Mouse (Mus musculus) CD4-positive, CD25-positive, alpha-beta regulatory T cell, adult 4 months (primary cell): ENCODE measurements around the gene 1700001J03Rik. TPM values are rescaled to one million over a fixed set of nuclear protein-coding genes. Genes with fewer than 3 reads are reported as not detected.
"Not testable (repeated sequence)": the region's sequence is repeated elsewhere in the genome, so short reads cannot be mapped to it uniquely, and the experiment has no call there.

Experiments used
- ATAC-seq: one replicate; pipeline ENCODE4 v1.8.0; 2017
- polyA plus RNA-seq, 2 experiments: library from polyadenylated mRNA; unstranded; fragments of 100-300 nt; shearing (Covaris generic); gene quantifications; one replicate each; pipeline ENCODE4 v1.2.1; 2017

The 1700001J03Rik gene
- polyA plus RNA-seq, 2 experiments from 2014 or later, result 0.42 to 1.2 TPM

DNA sequence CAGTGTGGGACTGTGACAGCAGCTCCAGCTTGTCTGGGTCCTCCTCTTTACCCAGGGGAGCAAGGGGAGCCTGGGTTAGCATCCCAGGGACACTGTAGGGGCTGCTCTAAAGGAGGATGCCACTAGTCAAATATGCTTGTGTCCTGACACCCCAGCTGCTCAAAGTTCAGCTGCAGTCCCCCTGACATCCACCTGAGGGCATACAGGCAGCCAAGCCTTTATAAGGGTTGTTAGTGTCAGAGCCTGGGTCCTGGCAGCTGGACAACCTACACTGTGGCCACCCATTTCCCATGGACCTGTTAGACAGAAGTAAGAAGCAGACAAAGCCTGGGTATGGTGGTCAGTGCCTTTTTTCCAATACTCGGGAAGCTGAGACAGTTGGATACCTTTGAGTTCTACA is 3.0 kb upstream of the 1700001J03Rik start:
- ATAC-seq, result no peak

DNA sequence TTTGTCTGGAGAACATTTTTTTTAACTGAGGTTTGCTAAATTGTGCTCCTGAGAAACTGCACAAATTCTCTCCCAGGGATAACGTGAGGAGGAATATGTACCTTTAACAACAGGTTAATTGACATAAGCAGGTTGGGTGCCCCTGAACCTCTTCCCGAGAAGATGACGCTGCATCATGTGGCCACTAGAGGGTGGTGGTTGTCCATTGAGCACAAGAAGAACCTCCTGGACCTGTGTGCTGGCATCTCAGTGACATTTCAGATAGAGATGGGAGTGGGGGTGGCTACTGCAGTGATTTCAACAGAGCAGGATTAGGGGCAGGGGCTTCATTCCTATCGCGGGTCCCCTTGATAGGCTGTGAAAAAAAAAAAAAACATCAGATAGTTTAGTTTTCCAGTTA is 2.3 kb upstream of the 1700001J03Rik start:
- not testable (repeated sequence) for ATAC-seq

DNA sequence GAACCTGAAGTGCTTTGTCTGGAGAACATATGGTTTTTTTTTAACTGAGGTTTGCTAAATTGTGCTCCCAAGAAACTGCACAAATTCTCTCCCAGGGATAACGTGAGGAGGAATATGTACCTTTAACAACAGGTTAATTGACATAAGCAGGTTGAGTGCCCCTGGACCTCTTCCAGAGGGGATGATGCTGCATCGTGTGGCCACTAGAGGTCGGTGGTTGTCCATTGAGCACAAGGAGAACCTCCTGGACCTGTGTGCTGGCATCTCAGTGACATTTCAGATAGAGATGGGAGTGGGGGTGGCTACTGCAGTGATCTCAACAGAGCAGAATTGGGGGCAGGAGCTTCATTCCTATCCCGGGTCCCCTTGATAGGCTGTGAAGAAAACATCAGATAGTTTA is 12.4 kb downstream of the 1700001J03Rik start:
- ATAC-seq, result not testable (repeated sequence)

DNA sequence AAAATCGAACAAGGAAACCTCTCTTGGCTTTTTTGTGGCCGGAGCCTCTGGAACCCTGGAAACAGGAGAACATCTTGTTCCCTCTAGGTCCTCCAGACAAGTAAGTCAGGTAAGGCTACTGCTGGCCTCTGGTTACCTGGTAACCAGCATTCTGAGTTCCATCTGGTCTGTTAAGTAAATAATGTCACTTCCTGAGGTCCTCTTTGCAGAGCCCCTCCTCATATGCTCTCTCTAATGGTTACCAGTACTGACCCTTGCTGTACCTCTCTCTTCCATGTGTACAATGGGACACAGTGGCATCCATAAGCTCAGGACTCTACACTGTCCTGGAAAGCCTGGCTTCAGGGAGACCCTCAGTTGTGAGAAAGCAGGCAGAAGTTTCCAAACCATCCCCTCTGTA is 14.5 kb downstream of the 1700001J03Rik start, which contains the start of gene Gm6309:
TSS of gene Gm6309 (minus strand) at position 101 of the 400 bp plus-strand sequence.
- ATAC-seq, result not testable (repeated sequence)

DNA sequence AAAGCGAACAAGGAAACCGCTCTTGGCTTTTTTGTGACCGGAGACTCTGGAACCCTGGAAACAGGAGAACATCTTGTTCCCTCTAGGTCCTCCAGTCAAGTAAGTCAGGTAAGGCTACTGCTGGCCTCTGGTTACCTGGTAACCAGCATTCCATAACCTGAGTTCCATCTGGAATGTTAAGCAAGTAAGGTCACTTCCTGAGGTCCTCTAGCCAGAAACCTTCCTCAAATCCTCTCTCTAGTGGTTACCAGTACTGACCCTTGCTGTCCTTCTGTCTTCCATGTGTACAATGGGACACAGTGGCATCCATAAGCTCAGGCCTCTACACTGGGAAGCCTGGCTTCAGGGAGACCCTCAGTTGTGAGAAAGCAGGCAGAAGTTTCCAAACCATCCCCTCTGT is 24.7 kb downstream of the 1700001J03Rik start, which contains the start of gene Gm5565:
TSS of gene Gm5565 (minus strand) at position 101 of the 400 bp plus-strand sequence.
- ATAC-seq, result not testable (repeated sequence)

DNA sequence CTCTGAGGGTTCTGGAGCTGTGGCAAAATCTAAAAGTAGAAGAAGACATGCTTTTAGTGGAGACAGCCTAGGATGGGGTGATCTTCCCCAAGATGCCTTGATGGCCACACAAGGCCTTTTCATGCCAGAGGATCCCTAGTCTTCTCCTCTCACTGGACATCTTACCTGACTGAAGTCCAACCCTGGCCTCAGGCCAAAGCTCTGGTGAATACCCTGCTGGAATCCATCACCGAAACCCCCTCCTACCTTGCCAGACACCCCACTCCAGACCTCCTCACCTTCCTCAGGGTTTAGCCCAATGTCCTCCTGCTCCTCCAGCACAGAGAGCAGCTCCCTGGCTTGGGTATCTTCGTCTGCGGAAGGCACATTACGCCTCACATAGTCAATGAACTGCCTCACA is 26.8 kb downstream of the 1700001J03Rik start:
- ATAC-seq, result not testable (repeated sequence)

DNA sequence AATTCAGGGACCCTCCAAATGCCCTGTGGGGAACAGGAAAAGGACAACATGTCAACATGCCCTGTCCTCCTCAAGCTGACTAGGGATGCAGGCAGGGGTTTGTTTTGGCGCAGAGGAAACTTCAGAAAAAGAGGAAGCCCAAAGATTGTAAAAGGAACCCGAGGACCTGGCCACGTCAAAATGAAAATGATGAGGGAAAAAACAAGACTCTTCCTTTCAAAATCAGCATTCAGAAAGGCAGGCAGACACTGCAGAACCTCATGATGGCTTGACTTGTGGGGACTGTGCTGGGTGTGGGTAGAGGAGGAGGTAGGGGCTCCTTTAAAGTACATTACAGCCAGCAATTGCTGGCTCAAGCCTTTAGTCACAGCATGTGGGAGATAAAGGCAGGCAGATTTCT is 34.6 kb downstream of the 1700001J03Rik start:
- ATAC-seq, result no peak

DNA sequence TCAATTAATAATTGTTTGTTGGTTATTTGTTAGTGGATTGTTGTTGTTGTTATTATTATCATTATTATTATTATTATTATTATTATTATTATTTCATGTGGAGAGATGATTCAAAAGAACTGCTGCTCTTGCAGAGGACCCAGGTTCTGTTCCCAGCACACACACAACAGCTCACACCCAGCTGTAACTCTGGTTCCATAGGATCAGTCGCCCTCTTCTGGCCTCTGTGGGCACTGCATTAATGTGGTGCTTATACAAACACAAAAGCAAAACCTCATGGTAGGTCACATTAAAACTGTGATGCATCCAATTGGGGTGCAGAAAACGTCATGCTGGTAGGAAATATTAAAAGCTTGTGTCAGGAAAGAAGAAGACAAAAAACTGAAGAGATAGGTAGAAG is 37.2 kb downstream of the 1700001J03Rik start:
- no peak for ATAC-seq

Other genes with a start within 250 kb of the 1700001J03Rik start
- gene Cyp3a25, start 175.7 kb downstream of the 1700001J03Rik start, polyA plus RNA-seq, result not detected
- not detected for gene Cyp3a59, start 106.0 kb downstream of the 1700001J03Rik start, polyA plus RNA-seq
- gene Gm5565, start 24.8 kb downstream of the 1700001J03Rik start, polyA plus RNA-seq, result not detected
- gene Gm6309, start 14.6 kb downstream of the 1700001J03Rik start, polyA plus RNA-seq, result not detected
- 100 to 1,000 TPM in 1 of 2 experiments, 10 to 100 TPM in 1; 84.5 to 104 TPM for gene Rnf6, start 36.3 kb upstream of the 1700001J03Rik start, polyA plus RNA-seq
- gene Cdk8, start 45.9 kb upstream of the 1700001J03Rik start, polyA plus RNA-seq, result 10 to 100 TPM; 11.3 to 15.1 TPM
- gene Wasf3, start 199.7 kb upstream of the 1700001J03Rik start, polyA plus RNA-seq, result not detected